Mouse (Mus musculus) right cerebral cortex, postnatal 36 days (tissue): Measurements from ENCODE around the gene Aprt.

Source experiments
- DNase-seq, 2 experiments: peaks; one replicate each; pipeline ENCODE4 v3.0.0; 2022; ENCODE audit warnings: low spot score in 2 of 2, mixed read lengths in 1 of 2

Aprt gene

DNA sequence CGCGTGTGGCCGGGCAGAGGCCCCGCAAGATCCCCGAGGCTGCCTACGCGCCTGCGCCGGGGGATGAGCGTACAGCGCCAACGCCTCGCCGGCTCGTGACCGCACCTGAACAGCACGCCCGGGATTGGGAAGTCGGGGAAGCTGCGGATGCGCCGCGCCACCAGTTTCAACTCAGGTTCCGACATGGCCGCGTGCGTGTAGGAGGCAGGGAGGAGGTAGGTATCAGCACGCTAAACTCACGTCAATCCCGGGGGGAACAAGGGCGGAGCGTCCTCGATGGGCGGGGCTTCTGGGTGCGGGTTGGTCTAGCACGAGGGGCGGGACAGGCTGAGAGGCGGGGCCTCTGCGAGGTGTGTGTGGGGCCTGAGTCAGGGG is at the start of gene Aprt:
Aprt (minus strand) TSS at position 262 of the 375 bp plus-strand sequence.
- DNase-seq = peak; percentile 93 to 95

DNA sequence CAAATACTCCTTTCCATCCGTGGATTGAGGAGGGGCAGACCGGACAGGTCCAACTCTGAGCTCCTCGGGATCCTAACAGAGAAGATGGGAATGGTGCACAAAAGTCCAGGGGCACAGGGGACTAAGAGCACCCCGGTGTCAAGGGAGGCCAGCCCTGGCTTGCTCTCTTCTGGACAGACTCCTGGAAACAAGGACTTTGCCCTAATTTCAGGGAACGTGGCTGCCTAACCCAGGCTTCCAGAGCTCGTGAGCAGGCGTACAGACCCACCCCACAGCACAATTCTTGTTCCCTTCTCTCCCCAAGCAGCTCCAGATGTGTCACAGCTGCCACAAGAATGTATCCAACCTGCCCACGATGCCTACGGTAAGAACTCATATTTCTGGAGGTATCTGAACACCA is 49.1 kb upstream of the Aprt start:
- DNase-seq = no peak

DNA sequence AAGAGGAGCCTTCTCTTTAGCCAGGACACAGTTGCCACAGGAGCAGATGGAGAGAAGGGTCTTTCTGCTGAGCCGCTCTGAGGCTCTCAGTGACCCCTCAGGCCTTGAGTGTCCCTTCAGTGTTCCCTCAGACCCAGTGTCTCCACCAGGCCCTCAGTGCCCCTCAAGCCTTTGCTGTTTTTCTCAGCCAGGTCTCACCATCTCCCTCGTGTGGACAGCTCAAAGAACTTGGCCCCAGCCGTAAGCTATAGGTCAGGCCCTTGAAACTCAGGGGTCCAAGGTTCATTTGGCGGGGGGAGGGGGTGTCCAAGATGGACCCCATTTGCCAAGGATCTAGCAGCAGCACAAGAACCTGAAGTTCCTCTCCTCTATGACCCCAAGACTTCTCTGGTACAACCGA is 47.9 kb upstream of the Aprt start:
- no peak for DNase-seq

DNA sequence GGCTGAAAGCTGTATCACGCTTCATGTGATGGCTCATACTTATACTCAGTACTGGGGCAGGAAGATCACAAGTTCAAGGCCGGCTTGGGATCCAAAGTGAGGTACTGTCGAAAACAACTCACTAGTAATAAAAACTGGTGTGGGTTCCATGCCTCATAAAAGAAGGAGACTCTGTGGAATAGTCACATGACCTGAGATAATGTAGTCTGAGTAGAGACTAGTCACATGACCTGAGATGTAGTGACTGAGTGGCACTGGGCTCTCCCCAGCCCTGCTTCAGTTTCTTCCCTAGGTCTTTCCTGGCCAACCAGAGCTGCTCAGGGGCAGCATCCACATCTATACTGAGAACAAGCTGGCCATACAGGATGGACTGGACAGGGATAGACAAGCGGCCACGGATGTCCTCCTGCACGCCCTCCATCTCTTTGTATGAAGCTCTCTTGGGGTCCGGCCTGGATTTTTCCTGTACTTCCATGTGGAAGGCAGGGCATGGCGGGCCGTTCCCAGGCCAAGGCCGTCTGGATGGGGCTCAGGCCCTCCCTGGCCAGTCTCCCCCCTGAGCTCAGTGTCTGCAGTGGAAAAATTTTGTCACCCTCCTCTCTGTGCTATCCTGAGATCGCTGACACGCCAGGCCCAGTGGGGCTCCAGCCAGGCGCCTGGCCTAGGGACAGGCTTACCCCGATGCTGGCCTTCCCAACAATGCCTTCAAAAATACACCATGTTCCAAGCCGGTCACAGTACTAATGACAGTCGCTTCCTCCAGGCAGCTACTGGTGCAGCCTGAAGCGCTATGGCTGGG is 47.3 kb upstream of the Aprt start:
- no peak for DNase-seq

DNA sequence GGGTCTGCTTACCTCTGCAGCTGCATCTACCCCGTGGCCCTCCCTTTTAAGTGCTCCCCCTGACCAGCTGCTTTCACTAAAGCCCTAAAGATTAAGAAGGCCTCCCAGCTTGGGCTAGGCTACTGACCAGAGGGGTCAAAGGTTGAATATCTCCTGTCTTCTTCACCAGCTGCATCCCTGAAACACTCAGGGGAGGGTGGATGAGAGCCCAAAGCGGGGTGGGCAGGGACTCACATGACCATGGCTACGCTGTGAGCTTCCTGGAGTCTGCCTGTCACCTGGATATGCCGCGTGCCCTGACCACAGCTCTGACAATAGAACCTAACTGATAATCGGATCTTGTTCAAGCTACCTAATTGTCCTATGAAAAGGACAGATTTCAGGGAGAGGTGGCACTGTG is 46.0 kb upstream of the Aprt start, which contains the start of gene Pabpn1l:
Pabpn1l (minus strand) TSS at position 13 of the 400 bp plus-strand sequence.
- DNase-seq = no peak

DNA sequence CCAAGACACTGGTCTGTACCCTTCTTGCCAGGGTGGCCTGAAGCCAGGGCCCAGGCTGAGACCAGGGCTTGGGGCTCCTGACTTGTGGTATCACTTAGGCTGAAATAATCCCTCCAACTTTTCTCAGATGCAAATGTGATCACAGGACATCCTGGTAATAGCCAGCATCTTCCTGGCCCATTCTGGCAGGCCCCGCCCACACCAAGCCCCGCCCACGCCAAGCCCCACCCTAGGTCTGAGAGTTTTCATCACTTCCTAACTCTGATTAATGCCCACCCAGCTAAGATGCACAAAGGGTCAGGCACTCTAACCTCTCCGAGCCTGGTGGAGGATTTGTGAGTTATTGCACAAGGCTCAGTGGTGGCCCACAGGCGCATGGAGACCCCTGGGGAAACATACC is 43.7 kb upstream of the Aprt start:
- DNase-seq = no peak

DNA sequence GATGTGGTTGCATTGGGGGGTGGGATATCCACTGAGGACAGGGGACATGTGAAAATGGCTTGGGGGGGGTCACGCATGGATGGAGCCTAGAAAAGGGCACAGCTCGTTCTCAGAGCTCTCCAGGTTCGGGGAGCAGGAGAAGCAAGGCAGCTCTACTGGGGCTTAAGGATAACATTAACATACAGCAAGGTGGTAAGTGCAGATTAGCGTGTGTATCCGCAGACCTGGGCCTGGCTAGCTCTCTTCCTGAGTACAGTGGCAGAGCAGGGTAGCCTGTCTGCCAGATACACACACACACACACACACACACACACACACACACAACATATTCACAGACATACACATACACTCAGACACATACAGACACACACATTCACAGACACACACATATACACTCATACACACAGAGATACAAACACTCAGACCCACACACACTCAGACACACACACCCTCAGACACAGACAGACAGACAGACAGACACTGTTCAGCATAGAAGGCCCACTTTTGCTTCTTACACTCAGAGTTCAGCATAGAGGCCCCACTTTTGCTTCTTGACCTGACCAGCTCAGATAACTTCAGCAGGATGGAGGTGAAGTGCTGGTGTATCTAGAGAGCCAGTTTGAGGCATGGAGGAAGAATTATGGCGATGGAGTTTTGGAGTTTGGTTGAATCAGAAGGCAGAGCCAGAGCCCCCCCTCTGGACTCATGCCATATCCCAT is 42.1 kb upstream of the Aprt start:
- no peak for DNase-seq

DNA sequence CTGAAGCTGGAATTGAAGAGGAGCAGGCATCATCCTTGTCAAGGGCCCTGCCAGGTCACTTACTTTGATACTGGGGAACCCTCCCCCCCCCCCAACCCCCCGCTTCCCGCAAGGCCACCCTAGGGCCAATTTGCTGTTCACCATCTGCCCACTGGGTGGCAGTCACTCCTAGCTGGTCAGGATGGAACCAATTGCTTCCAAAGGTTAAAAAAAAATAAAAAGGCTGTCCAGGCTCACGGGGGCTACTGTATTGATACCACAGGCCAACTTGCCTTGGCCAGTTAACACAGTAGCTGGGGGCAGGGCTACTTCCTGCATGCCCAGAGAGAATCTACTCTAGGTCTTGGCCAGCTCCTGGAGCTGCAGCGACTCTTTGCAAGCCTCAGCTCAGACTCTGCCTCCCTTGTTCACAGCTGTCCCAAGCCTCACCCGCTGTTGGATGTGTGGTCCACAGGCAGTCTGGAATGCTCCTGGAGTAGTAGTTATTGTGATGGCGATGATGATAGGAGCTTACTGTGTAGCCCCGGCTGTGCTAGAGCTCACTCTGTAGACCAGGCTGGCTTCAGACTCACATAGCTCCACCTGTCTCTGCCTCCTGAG is 41.3 kb upstream of the Aprt start:
- no peak for DNase-seq

DNA sequence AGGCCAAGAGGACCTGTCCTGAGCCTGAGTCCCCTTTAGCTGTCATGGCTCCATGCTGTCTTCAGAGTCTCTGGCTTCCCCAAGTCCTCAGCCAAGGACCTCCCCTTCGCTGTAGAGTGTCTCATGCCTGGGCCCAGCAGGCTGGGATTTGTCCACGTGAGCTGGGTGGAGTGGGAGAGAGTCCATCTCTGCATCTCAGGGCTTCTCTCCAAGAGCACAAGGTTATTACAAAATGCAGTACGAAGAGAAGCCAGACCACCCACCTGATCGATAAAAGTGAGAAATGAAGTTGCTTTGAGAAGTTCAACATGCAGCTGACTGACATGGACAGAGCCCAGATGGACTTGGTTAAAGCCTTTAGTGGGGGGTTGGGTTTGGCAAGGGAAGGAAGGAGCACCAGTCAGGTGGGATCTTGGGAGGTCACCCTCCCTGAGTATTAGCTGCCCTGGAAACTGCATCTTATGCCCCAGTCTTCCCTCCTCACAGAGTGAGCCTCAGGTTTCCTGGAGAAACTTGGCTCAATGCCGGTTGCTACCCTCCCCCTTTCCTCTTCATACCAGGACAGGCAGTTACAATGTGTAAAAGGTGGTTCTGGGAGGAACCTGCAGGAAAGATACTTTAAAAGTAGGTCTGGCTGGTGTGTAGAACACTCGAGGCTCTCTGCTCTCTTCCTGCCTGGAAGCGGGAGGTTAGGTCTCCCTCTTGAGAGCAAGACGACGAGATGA is 39.6 kb upstream of the Aprt start:
- DNase-seq = no peak

DNA sequence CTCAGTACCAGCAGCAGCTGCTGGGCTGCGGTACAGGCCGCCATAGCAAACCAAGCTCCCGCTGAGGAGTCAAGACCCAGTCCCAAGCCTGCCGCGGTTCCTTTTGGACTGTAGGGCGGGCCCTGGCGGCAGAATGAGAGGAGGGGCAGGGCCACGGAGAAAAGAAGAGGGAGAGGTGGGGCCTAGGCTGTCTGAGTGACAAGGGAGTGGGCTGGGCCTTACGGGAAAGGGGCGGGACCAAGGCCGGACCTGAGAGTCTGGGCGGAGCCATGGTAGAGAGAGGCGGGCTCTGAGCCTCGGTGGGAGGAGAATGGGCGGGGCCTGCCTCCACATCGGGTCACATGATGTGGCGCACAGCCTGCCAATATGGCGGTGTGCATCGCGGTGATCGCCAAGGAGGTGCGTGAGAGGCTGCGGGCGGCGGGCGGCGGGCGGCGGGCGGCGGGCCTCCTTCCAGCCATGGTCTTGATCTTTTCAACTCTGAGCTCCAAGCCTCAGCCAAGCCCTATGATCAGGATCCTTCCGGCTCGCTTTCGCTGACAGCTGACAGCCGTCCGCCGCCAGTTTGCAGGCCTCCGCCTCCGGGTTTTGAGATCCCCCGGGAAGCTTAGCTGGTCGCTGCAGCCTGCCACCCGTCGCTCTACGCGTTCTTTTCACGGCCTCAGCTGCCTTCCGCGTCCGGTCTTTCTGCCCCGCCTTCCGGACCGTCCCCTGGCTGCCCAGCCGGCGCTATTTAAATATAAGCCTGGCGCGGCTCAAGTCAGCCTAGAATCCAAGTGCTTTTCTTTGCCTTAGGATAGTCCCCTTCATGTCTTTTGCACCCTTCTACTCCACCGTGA is 34.8 kb upstream of the Aprt start, which contains the start of the genes Galns and Trappc2l:
Galns (minus strand) TSS at position 169 of the 839 bp plus-strand sequence.
Trappc2l (plus strand) TSS at position 346 of the 839 bp plus-strand sequence.
- DNase-seq = peak; percentile 93 to 95

DNA sequence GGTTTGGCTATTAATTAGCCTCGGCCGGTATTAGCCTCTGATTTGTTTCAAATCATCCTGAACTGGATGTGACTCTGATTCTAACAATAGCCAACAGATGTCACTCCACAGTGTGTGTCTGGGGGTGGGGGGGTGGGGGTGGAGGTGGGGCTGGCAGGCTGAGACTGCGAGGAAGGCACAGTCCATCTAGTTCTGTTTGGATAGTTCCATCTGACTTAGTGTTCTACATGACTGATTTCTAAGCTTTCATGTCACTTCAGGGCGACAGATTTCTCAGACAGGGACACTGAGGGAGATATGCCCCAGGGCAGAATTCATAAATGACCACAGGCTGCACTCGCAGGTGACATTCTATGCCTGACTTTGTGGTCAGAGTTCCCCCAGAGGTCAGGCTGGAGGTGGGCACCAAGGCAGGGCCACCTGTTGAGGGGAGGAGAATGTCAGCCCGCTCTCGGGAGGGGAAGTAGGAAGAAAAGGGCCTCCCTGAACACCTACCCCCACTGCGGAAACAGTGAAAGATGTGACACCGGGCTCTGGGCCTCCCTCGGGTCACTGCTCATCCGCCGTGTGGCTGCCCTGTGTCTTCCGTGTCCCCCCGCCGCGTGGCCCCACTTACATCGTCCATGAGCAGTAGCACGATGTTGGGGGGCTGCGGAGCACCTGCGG is 34.0 kb upstream of the Aprt start:
- no peak for DNase-seq

DNA sequence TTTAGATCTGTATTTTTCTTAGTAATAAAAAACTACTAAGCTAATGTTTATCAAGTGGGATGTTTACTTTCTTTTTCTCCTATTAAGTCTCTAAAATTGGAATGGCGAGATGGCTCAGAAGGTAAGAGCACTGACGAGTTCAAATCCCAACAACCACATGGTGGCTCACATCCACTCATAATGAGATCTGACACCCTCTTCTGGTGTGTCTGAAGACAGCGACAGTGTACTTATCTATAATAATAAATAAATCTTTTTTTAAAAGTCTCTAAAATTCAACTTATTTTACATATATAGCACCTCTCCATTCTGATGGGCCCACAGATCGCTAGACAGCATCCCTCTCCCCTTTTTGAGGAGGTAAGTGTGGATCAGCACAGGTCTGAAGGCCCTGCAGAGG is 33.5 kb upstream of the Aprt start:
- DNase-seq = no peak

DNA sequence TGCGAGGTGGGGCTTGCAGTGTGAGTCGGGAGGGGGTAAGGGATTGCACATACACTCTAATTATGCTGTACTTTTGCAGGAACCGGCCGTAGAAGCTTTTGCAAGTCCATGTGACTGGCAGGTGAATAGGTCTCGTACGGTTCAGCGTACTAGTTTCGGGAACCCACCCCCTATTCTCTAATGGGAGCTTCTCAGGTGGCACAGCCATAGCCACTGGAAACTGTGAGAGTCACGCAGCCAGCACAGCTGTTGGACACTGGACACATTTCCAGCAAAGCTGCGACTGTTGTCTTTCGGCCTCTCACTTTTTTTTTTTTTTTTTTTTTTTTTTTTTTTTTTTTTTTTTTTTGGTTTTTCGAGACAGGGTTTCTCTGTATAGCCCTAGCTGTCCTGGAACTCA is 30.1 kb upstream of the Aprt start:
- no peak for DNase-seq

DNA sequence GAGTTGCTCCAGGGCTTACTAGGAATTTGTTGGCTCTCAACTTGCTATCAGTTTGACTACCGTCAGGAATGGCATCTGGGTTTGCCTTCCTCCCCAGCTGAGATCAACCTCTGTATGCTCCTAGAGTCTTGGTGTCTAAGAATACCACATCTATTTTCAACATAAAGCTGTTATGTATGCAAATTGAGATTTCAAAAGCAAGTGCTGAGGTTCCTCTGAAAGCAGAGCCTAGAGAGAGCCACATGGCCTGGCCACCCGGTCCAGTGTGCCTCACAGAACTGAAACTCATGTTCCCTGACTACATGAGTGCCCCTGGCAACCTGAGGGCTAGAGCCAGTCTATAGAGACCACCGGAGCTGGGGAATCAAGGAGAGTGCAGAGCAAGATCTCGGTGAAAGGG is 28.7 kb upstream of the Aprt start:
- DNase-seq = no peak

DNA sequence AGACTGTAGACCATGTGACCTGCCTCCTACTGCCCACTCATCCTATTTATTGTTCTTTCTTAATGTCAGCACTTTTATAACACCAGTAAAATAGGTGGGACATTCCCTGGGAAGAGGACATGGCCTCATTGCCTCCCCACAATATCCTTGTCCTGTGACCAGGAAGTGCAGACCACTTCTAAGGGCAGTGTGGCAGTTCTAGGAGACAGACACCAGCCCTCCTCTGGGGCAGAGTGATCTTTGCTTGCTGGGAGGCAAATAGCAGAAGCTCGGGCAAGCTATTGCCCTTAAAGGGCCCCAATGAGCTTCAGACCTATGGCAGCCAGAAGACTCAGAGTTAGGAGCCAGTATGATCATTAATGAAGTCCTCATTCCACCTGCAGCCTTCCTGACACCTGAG is 27.9 kb upstream of the Aprt start:
- no peak for DNase-seq

DNA sequence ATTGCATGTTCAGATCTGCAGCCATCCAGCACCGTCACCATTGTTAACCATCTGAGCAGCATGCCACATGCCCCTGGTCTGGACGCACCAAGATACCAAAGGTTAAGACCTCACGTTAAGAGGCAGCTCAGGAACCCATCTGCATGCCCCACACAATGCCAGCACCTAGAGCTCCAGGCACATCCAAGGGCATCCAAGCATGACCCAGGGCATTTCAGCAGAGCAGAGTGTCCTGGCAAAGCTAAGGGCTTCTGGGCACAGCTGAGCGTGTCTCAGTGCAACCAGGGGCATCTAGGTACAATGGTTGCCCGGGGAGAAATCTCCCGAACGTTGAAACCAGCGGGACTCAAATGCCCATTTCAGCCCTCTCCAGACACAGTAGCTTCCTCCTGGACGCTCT is 24.0 kb upstream of the Aprt start:
- DNase-seq = no peak

DNA sequence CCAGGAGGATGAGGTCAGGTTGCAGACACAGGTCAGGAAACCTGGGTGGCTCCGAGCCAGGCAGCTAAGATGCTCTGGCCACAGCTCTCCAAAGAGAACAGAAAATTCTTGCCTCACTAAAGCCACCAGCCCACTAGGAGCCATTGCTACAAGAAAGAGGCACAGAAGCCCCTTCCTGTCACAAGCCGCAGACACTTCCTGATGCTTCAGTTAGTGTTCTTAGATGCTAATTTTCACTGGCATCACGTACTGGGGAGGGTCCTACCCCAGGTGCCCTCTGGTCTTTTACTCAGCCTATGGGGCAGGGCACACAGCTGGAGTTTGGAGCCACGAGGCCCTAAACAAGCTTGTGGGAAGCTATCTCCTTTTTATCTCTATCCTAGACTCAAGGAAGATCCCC is 19.3 kb upstream of the Aprt start:
- no peak for DNase-seq

DNA sequence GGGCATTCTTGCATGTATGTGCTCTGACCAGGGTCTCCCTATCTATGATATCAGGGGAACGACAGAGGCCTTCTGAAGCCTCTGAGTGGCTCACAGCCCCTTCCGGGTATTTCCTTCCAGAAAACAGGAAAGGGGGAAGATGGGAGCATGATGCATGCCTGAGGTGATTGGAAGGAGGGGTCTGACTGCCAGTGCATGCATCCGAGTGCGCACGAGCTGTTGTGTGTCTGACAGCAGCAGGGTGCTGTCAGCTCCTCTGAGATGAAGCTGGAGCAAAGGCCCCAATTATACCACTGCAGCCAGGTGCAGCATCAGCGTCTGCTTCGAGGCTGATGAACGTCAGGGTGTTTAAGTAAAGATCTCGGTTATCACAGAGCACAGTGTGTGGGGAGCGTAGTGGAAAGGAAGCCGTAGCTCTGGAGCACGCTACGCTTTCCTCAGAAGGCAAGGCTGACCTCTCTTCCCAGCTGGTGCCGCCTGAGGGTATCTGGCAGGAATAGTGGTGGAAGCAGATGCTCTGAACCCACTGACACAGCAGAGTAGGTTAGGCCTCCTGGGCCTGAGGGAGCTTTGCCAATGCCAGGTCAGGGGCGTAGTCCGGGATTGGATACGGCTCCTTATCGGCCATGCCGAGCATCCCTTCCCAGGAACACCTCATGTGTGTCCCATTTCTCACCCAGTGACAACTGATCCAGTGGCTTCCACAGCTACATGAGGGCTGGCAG is 17.2 kb upstream of the Aprt start:
- no peak for DNase-seq

DNA sequence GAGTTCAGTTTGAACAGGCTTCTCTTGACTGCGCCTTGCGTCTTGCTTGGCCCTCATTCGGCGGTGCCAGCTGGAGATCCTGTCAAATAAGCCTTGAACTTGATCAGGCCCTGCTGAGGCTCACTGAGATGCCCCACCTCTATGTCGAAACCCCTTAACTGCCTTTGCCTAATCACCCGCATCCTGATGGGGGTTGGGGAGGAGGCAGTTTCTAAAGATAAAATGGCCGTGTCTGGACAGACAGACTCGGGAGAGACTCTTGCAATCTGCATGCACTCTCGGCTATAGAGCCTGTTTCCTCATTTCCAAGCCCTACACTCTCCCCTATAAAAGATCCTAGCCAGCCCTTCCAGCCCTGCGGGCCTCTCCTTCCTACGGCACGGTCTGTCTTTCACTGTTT is 16.5 kb upstream of the Aprt start:
- DNase-seq = no peak

DNA sequence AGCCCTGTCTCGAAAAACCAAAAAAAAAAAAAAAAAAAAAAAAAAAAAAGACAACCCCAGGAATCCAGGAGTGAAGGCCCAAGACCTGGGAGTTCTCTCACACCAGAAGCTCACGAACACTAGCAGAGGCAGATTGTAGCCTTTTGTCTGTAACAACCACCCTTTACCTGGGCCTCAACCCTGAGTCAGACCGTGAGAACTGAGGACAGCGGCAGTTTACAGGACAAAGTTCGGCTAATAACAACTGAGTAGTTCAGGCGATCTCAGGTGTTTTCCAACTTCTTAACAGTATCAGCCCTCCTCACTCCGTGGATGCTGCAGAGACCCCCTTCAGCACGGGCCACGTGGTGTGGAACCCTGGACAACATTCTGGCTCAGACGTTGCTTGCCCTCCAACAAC is 10.0 kb upstream of the Aprt start:
- DNase-seq = no peak
